Mouse (Mus musculus) cerebellum, postnatal 25 days (tissue): Measurements from ENCODE around the gene Olfr10.

ENCODE experiments used
- DNase-seq, 2 experiments: peaks; one replicate each; pipeline ENCODE4 v3.0.0; 2021; ENCODE audit warnings: mixed read lengths in 2 of 2

Olfr10 gene

GRCm38 (mm10) chr11:49329686-49330085 lies 25.1 kb downstream of the Olfr10 start:
- no peak for DNase-seq

GRCm38 (mm10) chr11:49334888-49335287 lies 30.3 kb downstream of the Olfr10 start, which contains the start of gene Olfr1390:
Gene Olfr1390, plus strand, starts transcription at chr11:49335188.
- DNase-seq, result no peak

DNA sequence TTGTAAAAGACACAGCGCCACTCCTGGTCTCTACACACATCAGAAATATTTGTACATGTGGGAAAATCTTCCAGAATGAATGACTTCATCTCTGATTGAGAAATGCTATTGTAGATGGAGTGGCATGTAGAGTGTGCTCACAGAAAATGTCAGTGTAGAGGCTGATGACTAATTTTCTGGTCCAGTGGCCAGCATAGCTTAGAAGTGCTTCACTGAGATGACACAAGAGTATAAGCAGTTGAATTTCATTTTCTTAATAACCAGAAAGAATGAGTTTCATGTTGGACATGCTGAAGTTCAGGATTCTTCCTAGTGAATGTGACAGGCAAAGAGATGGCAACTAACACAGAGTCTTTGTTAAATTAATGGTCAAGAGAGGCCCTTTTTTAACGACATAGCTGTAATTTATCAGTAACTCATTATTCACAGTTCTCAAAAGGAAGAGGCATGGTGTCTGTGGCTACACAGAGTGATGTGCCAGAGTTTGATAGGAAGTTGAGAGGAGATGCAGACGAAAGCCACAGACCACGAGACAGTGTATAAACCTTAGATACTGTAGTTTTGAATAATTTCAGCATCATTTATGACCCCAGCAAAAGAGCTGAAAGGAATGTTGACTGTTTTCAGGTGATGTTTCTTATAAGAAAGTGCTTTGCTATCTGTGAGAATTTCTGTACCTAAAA lies 32.8 kb downstream of the Olfr10 start:
- no peak for DNase-seq
